Mouse (Mus musculus) lung, adult 18-20 months (tissue): ENCODE measurements around the gene Pole2.

ENCODE experiments used
- DNase-seq, 2 experiments: peaks; one replicate each; pipeline ENCODE4 v3.0.0; 2022; ENCODE audit warnings: mixed read lengths in 2 of 2

Gene Pole2

GRCm38 (mm10) chr12:69227776-69228466, at the start of gene Pole2:
TSS of gene Pole2 (minus strand) at chr12:69228195.
- peak; percentile 86 to 89 for DNase-seq

- no peak for DNase-seq
These were observed 41.0 kb upstream of the Pole2 start for GRCm38 (mm10) chr12:69268956-69269355.

- DNase-seq: no peak
These were observed 40.1 kb upstream of the Pole2 start for GRCm38 (mm10) chr12:69267956-69268632.

GRCm38 (mm10) chr12:69265031-69265430, 37.0 kb upstream of the Pole2 start:
- DNase-seq: no peak

- no peak for DNase-seq
These were observed 34.3 kb upstream of the Pole2 start for GRCm38 (mm10) chr12:69262251-69262650.

GRCm38 (mm10) chr12:69257836-69258235, 29.8 kb upstream of the Pole2 start:
- no peak for DNase-seq

GRCm38 (mm10) chr12:69253806-69254205, 25.8 kb upstream of the Pole2 start:
- no peak for DNase-seq

- DNase-seq: no peak
These were observed 22.8 kb upstream of the Pole2 start for GRCm38 (mm10) chr12:69250756-69251155.

GRCm38 (mm10) chr12:69249766-69250165, 21.8 kb upstream of the Pole2 start:
- no peak for DNase-seq

GRCm38 (mm10) chr12:69241771-69242431, 13.9 kb upstream of the Pole2 start:
- peak; percentile 70 to 78 for DNase-seq

GRCm38 (mm10) chr12:69241405-69241770, 13.4 kb upstream of the Pole2 start:
- DNase-seq: no peak

- DNase-seq: no peak
These were observed 12.9 kb upstream of the Pole2 start, which contains the start of gene Klhdc1 for GRCm38 (mm10) chr12:69240876-69241275. TSS of gene Klhdc1 (plus strand) at chr12:69241176.

- DNase-seq: no peak
These were observed 10.3 kb upstream of the Pole2 start for GRCm38 (mm10) chr12:69238284-69238683.

GRCm38 (mm10) chr12:69235782-69236181, 7.8 kb upstream of the Pole2 start:
- peak in 1 of 2 experiments; percentile 20 for DNase-seq

- DNase-seq: peak in 1 of 2 experiments; percentile 23
These were observed 1.3 kb upstream of the Pole2 start for GRCm38 (mm10) chr12:69229251-69229650.

GRCm38 (mm10) chr12:69220613-69221277, 7.2 kb downstream of the Pole2 start:
- DNase-seq: no peak

- no peak for DNase-seq
These were observed 11.4 kb downstream of the Pole2 start for GRCm38 (mm10) chr12:69216587-69216986.

- DNase-seq: peak; percentile 56 to 59
These were observed 12.8 kb downstream of the Pole2 start for GRCm38 (mm10) chr12:69215000-69215785.

- no peak for DNase-seq
These were observed 13.6 kb downstream of the Pole2 start for GRCm38 (mm10) chr12:69214393-69214792.

GRCm38 (mm10) chr12:69213186-69213777, 14.7 kb downstream of the Pole2 start:
- no peak for DNase-seq

GRCm38 (mm10) chr12:69211057-69211456, 16.9 kb downstream of the Pole2 start:
- DNase-seq: no peak
